Mouse (Mus musculus) kidney, embryonic 14.5 days (tissue): Measurements from ENCODE around the gene Acvr1b. TPM values are rescaled to one million over a fixed set of nuclear protein-coding genes. Genes with fewer than 3 reads are reported as not detected.

ENCODE experiments used
- ATAC-seq: fragments of 200-750 bp; cut with Nextera tagmentation; 2 replicates; pipeline ENCODE4 v1.8.0; 2017; ENCODE audit warnings: moderate number of reproducible peaks, mild to moderate bottlenecking, moderate TSS enrichment, moderate library complexity; ENCODE audit not compliant: low FRiP score, low TSS enrichment
- H3K27ac ChIP-seq: fragments of 300-500 bp; sonication (generic); 2 replicates; pipeline ENCODE4 v1.5.1; 2014; ENCODE audit warnings: low read depth, mild to moderate bottlenecking, low read length, moderate library complexity, mixed read lengths
- H3K27me3 ChIP-seq: fragments of 300-500 bp; sonication (generic); 2 replicates; pipeline ENCODE4 v1.6.1; 2014; ENCODE audit warnings: mild to moderate bottlenecking, low read length; ENCODE audit not compliant: control insufficient read depth, insufficient read depth
- H3K36me3 ChIP-seq: fragments of 300-500 bp; sonication (generic); 2 replicates; pipeline ENCODE4 v1.6.1; 2014; ENCODE audit warnings: low read length, mixed read lengths; ENCODE audit not compliant: control insufficient read depth, insufficient read depth
- H3K4me1 ChIP-seq: fragments of 300-500 bp; sonication (generic); 2 replicates; pipeline ENCODE4 v1.6.1; 2014; ENCODE audit warnings: low read length, mixed read lengths; ENCODE audit not compliant: control insufficient read depth, insufficient read depth
- H3K4me2 ChIP-seq: fragments of 300-500 bp; sonication (generic); replicated peaks from 2 replicates; pipeline ENCODE4 v1.6.1; 2014; ENCODE audit warnings: low read depth, mild to moderate bottlenecking, low read length
- H3K4me3 ChIP-seq: fragments of 300-500 bp; sonication (generic); 2 replicates; pipeline ENCODE4 v1.5.1; 2014; ENCODE audit warnings: mild to moderate bottlenecking, low read length
- H3K9ac ChIP-seq: fragments of 300-500 bp; sonication (generic); 2 replicates; pipeline ENCODE4 v1.6.1; 2014; ENCODE audit warnings: low read depth, mild to moderate bottlenecking, low read length, moderate library complexity
- H3K9me3 ChIP-seq: fragments of 300-500 bp; sonication (generic); 2 replicates; pipeline ENCODE4 v1.6.1; 2016; ENCODE audit warnings: low read length; ENCODE audit not compliant: control insufficient read depth
- WGBS: fragments of 180-500 bp; shearing (Covaris S2); extraction: QIAGEN DNeasy Blood & Tissue Kit; methylation state at CpG from one replicate; pipeline ENCODE4 v1.1.7; 2014; 5-methylcytosine and 5-hydroxymethylcytosine counted together
- polyA plus RNA-seq: library from polyadenylated mRNA; unstranded; fragments of >200 nt; fragmentation: Nextera tagmentation; extraction: Ambion mirVana; gene quantifications from 2 replicates; pipeline ENCODE4 v1.2.1, GENCODE M21; 2014

The Acvr1b gene
- polyA plus RNA-seq, 1 experiment from 2014 or later: 7.2 TPM

DNA sequence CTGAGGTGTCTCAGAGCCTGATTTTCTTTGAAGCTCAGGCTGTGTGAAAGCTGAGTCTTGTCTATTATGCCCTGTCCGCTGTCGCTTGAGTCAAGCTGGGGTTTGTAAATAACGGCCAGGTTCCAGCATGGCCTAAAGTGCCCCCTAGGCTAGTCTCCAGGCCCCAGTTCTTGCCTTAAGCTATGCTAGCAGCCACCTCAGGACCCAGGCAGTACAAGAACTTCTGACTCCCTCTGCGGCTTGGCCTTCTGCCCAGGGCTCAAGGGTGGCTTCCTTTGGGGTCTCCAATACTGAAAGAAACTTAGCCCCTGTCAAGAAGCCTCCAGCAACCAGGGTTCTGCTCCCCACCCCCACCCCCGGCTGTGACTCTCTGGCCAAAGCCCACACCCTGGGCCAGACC, 29.7 kb upstream of the Acvr1b start:
- 75% methylated on average over 5 of the region's 5 CpGs for WGBS
- H3K9me3 ChIP-seq: no peaks in the 10 kb centered on the region

DNA sequence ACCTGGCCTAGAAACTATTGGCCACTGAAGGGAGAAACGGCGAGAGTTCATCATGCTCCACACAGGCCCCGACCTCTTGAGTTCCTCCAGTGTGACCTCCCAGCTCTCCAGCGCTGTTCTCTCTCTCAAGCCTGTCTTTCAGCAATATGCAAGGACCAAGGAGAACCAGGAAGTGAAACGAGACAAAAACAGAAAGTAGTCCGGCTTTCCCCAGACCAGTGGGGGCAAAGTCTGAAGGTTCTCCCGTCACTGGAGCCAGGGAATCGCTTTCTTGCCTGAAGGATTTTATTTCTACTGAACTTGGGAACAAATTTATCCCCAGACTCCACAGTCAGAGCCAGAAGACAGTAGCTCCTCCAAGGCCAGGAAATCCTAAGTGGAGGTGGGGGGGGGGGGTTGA, 29.1 kb upstream of the Acvr1b start:
- WGBS: 71% methylated on average over 8 of the region's 8 CpGs
- H3K4me3 ChIP-seq: no peak overlapping the region
- H3K4me2 ChIP-seq: 0 out of 2 replicates have a peak overlapping the region, but pooled peaks have one; percentile 30
- no peak overlapping the region for H3K9ac ChIP-seq
- H3K27me3 ChIP-seq: no peaks in the 10 kb centered on the region
- H3K4me1 ChIP-seq: peaks cover 37% of the 10 kb centered on the region
- ATAC-seq: no peak
- 0 out of 2 replicates have a peak, but pooled peaks cover 3% of the 10 kb centered on the region for H3K36me3 ChIP-seq
- no peaks in the 10 kb centered on the region for H3K9me3 ChIP-seq
- no peak overlapping the region for H3K27ac ChIP-seq

More for the DNA sequence above, 29.7 kb upstream of the Acvr1b start:
- Histone ChIP-seq H3K9ac (no peak overlapping the region), H3K4me1 (peaks cover 43% of the 10 kb centered on the region), H3K27me3 (no peaks in the 10 kb centered on the region), H3K4me3 (no peak overlapping the region), H3K4me2 (no peak overlapping the region), H3K27ac (no peak overlapping the region), H3K36me3 (0 out of 2 replicates have a peak, but pooled peaks cover 3% of the 10 kb centered on the region)
- no peak for ATAC-seq

DNA sequence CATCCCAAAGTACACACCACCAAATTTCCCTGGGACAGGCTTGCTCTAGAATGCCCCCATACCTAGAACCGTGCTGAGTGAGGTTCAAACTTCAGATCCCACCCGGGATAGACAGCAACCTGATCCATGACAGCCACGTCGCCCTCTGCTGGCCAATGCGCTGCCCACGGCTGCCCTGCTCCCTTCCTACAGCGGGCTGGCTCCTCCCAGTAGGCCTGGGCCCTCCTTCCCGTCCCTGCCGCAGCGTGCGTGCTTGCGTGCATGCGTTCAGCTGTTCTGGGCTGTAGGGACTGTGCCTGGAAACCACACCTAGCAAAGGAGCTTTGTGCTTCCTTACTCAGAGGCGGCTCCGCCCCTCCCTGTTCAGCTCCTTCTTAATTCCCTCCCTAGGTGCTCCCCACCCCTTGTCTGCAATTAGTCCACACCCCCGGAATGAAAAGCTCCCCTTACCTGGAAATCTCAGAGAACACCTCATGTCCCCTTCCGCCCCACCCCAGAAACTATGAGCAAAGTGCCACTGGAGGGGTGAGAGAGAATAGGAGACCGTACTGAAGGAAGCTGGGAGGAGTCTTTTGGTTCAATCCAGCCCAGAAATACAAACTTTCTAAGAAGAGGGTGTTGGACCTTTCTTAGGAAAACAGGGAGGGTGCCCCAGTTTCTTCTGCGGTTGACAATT, 28.3 kb upstream of the Acvr1b start:
- ATAC-seq: peak; percentile 89
- Histone ChIP-seq H3K9ac (peak overlapping the region; percentile 13; the same call in 1 of the 2 replicates), H3K27me3 (no peaks in the 10 kb centered on the region), H3K9me3 (no peaks in the 10 kb centered on the region), H3K4me3 (no peak overlapping the region), H3K4me1 (peaks cover 30% of the 10 kb centered on the region), H3K27ac (peak overlapping the region; percentile 9; the same call in 1 of the 2 replicates), H3K36me3 (0 out of 2 replicates have a peak, but pooled peaks cover 3% of the 10 kb centered on the region), H3K4me2 (peak overlapping the region; percentile 30)
- 8% methylated on average over 19 of the region's 19 CpGs for WGBS

DNA sequence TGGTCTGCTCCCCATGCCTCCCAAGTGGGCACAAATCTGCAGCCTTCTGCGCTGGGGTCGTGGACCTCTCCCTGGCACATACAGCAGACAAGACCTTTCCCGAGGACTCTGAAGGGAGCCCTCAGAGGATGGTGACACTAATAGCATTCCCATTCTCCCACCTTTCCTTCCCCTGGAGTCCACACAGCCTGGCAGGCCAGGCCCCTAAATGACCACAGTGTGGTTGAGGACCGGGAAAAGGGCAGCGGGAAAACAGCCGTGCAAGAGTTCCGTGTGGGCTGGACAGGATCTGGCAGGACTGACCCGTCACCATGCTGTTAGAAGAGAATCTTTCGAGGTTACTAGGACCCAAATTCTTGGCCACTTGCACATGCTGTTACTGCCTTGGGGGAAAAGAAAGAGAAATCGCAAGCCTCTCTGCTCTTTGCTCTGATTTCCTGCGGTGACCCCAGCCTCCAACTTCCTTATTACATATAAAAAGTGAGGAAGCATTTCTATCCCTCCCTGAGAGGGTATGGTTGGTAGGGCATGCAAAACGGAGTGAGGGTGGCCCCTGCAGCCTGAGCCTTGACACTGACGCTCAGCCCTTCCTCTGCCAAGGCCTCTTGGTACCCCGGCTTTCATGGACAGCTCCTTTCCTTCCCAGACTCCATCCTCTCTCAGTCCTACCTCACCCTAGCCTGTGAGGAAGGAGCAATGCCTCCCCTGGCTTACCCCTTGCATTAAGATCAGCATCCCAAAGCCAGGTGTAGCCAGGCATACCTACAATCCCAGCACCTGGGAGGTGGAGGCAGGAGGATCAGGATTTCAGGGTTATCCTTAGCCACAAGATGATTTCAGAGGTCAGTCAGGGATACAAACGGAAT, 27.5 kb upstream of the Acvr1b start:
- WGBS: 54% methylated on average over 15 of the region's 15 CpGs
- Histone ChIP-seq H3K4me1 (peaks cover 26% of the 10 kb centered on the region), H3K4me2 (peak overlapping the region; percentile 30; the same call in 1 of the 2 replicates), H3K27me3 (no peaks in the 10 kb centered on the region), H3K36me3 (0 out of 2 replicates have a peak, but pooled peaks cover 3% of the 10 kb centered on the region), H3K9ac (peak overlapping the region; percentile 13; the same call in 1 of the 2 replicates), H3K27ac (peak overlapping the region; percentile 9; the same call in 1 of the 2 replicates), H3K4me3 (no peak overlapping the region), H3K9me3 (no peaks in the 10 kb centered on the region)
- no peak for ATAC-seq

DNA sequence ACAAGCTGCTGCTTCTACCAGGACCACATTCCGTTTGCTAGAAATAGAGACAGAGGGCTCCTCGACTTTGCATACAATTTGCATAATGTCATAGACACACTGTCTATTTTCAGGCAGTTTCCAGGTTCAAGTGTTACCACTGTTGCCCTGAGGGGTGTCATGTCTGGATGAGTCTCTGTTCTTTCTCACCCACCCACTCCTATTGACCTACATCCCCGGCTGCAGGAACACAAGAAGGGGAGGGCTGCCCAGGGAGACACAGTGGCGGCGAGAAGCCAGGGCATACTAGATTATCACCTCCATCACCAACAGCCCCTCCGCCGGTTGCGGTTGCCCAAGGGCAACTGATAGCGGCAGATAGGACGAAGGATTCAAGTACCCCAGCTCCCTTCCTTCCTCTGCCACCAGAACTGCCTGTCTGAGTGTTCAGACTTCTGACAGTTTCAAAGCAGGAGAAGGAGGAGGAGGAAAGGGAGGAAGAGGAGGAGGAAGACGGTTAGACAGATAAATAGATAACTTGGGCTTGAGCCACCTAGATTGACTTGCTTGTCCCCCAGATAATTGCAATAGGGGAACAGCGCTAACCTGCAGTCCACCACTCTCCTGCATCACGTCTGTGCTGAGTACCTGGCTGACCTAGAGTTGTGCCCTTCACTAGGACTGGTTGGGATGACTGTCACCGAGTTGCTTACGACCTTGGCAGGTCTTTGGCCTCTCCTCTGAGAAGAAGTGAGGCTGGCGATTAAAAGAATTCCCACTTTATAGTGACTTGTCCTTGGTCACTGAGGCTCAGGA, 26.6 kb upstream of the Acvr1b start:
- 0 out of 2 replicates have a peak, but pooled peaks cover 3% of the 10 kb centered on the region for H3K36me3 ChIP-seq
- H3K27ac ChIP-seq: peak overlapping the region; percentile 27; the same call in 1 of the 2 replicates
- no peaks in the 10 kb centered on the region for H3K27me3 ChIP-seq
- H3K9ac ChIP-seq: no peak overlapping the region
- H3K4me3 ChIP-seq: no peak overlapping the region
- no peaks in the 10 kb centered on the region for H3K9me3 ChIP-seq
- no peak for ATAC-seq
- H3K4me1 ChIP-seq: peaks cover 26% of the 10 kb centered on the region
- WGBS: 71% methylated on average over 16 of the region's 16 CpGs
- no peak overlapping the region for H3K4me2 ChIP-seq

DNA sequence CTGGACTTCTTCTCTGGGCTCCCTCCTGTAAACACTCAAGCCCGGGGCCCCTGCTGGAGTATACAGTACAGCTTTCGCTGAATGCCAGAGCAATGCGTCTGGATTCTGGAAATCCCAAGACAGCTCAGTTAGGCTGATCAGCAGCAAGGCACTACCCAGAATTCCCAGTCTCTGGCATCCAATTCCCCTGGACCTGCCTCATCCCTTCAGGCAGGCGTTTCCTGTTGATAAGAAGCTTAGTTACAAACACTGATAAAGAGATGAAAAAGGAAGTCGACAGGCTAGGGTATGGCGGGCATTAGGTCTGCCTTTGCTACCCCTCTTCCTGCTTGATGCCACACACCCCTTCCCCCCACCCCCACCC, 26.0 kb upstream of the Acvr1b start:
- Histone ChIP-seq H3K27ac (peak overlapping the region; percentile 27; the same call in 1 of the 2 replicates), H3K4me2 (no peak overlapping the region), H3K36me3 (0 out of 2 replicates have a peak, but pooled peaks cover 3% of the 10 kb centered on the region), H3K9ac (no peak overlapping the region), H3K4me3 (no peak overlapping the region), H3K9me3 (no peaks in the 10 kb centered on the region), H3K27me3 (no peaks in the 10 kb centered on the region), H3K4me1 (peaks cover 24% of the 10 kb centered on the region)
- 54% methylated on average over 6 of the region's 6 CpGs for WGBS
- no peak for ATAC-seq

DNA sequence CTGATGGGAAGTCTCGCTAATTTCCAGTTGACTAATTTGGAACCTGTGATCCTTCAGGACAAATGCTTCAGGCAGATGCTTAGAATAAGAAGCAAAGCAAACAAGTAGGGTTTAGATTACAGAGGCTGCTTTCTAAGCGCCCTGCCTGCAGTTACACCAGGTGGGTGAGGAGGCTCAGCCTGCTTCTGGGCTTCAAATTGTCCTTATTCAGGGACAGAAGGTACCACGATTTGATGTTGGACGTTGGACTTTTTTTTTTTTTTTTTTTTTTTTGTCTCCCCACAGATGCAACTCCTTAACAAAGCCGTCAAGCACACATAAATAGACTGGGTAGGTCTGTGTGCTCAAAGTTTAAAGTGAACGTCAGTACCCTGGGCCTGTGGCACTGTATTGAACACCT, 25.3 kb upstream of the Acvr1b start:
- no peak overlapping the region for H3K4me3 ChIP-seq
- H3K9ac ChIP-seq: no peak overlapping the region
- H3K36me3 ChIP-seq: 0 out of 2 replicates have a peak, but pooled peaks cover 2% of the 10 kb centered on the region
- no peak overlapping the region for H3K4me2 ChIP-seq
- no peak for ATAC-seq
- H3K4me1 ChIP-seq: peaks cover 22% of the 10 kb centered on the region
- no peaks in the 10 kb centered on the region for H3K9me3 ChIP-seq
- no peak overlapping the region for H3K27ac ChIP-seq
- H3K27me3 ChIP-seq: no peaks in the 10 kb centered on the region
- 67% methylated on average over 6 of the region's 6 CpGs for WGBS

DNA sequence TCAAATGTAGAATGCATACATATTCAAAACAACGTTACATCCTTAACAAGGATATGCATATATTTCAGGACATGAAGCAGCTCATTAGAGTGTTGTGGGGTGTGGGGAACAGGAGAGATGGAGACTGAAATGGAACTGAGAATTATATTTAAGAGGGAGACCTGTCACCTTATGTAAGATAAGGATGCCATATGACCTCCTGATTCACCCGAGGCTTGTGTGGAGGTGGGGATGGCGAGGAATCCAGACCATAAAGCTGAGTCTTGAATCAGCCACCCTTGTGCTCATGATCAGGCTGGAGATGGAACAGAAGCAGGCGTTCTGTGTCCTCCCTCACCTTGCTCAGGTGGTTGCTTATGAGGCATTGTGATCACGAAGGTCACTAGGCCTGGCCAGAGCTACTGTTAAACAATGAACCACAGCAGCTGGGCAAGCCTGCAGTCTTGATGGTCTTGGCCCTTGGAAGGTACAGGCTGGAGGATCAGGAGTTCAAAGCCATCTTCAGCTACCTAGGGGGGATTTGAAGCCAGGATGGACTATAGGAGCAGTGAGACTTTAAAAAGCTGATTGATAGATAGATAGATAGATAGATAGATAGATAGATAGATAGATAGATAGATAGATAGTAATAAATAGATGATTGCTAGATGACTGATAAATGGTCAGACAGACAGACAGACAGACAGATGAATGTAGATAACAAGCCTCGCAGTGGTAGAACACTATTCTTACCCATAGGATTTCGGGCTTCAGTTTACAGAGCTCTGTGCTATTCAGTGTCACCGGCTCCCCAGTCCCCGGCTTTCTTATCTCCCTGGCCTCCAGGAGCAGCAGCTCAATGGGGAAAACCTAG, 22.2 kb upstream of the Acvr1b start:
- Histone ChIP-seq H3K9ac (no peak overlapping the region), H3K4me1 (peaks cover 11% of the 10 kb centered on the region; the same call in 1 of the 2 replicates), H3K27ac (no peak overlapping the region), H3K4me3 (no peak overlapping the region), H3K9me3 (no peaks in the 10 kb centered on the region), H3K36me3 (no peaks in the 10 kb centered on the region), H3K27me3 (no peaks in the 10 kb centered on the region), H3K4me2 (no peak overlapping the region)
- no peak for ATAC-seq
- WGBS: 83% methylated on average over 9 of the region's 9 CpGs
